Mouse (Mus musculus): ENCODE measurements around the gene Agmo. TPM values are rescaled to one million over a fixed set of nuclear protein-coding genes. Genes with fewer than 3 reads are reported as not detected.

Agmo gene
- polyA plus RNA-seq (2015; fragmentation: Nextera tagmentation; extraction: Ambion mirVana), result 13.2 and 13.9 TPM in 2 replicates

DNA sequence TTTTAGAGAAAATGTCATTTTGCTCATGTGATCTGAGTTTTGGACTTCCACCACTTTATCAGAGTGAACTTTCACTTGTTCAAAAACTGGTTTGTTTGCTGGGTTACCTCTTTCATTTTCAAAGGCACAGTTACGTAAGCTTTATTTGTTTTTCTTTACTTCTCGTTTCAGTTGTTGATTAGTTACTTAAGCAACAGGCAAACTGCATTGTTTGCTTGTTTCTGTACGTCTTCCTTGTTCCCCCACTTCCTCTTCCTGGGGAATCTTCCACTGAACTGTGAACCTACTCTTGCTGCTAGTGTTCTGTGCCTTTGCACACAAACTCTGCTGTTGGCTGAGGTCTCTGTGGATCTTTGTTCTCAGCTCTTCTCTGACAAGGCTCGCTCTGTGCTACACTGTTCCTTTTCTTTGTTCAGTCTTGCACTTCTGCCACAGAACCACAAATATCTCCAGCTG is at the start of gene Agmo:
Agmo (plus strand) TSS at position 76 of the 456 bp plus-strand sequence.
- WGBS (ENCODE audit: insufficient replicate concordance), result 27% methylated on average over 4 of the region's 4 CpGs
- no peaks in the 10 kb centered on the region for H3K27me3 ChIP-seq
- peak; percentile 75 for ATAC-seq (ENCODE audit: low read depth)
- H3K4me3 ChIP-seq (replicated peaks), result peak within 1 kb of the TSS; percentile 27
- no peaks in the 10 kb centered on the region for H3K4me1 ChIP-seq (replicated peaks)
- peak within 1 kb of the TSS; percentile 75 for H3K27ac ChIP-seq
- H3K4me2 ChIP-seq, result peak within 1 kb of the TSS; percentile 32
- H3K9ac ChIP-seq, result no peak within 1 kb of the TSS
- H3K36me3 ChIP-seq, result no peaks in the 10 kb centered on the region
- no peak for DNase-seq
- no peaks in the 10 kb centered on the region for H3K9me3 ChIP-seq (replicated peaks)

DNA sequence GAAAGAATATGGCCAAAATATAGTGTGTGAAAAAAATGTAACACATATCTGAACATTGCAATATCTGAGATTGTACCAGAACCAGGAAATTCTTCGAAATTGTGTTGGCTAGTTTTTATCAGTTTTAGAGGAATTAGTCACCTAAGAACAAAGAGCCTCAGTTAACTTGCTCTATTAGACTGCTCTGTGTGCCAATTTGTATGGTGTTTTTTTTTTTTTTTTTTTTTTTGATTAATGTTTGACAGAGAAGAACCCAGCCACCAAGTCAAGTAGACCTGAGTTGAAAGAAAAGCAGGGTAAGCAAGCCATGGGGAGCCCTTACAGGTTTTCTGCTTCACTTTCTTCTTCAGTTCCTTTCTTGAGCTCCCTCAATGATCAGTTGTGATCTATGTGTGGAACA is 10.3 kb upstream of the Agmo start:
- H3K9me3 ChIP-seq (replicated peaks), result no peaks in the 10 kb centered on the region
- H3K27me3 ChIP-seq, result no peaks in the 10 kb centered on the region
- no peak overlapping the region for H3K9ac ChIP-seq
- H3K4me1 ChIP-seq (replicated peaks), result no peaks in the 10 kb centered on the region
- H3K27ac ChIP-seq, result no peak overlapping the region
- H3K4me3 ChIP-seq (replicated peaks), result no peak overlapping the region
- ATAC-seq (ENCODE audit: low read depth) (no peak), DNase-seq (no peak)
- H3K36me3 ChIP-seq, result no peaks in the 10 kb centered on the region
- no peak overlapping the region for H3K4me2 ChIP-seq
- WGBS (ENCODE audit: insufficient replicate concordance), result 57% methylated on average over 1 of the region's 1 CpGs

DNA sequence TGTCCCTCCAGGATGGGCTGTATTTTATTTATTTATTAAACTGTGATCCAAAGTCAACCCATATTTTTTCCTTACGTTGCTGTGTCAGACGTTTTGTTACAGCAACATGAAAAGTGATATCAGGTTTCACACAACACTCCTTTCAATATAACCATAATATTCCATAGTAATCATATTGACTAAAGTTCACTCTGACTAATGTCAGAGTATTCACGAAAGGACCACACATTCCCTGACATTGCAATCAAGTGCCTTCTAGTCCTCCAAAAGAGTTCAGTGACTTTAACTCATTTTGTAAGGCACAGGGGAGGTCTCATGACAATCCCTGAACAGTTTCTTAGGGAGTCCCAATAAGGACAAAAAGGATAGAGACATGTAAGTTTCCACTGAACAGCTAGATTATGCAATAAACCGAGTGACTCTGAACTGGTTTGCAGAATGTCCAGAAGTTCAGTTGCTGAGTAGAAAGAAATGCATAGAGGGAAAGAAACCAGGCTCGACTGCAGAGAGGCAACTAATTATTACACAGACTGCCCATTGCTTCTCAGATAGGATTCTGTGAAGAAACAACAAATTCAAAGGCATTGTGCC is 371 bp upstream of the Agmo start:
- no peak overlapping the region for H3K4me3 ChIP-seq (replicated peaks)
- no peak overlapping the region for H3K4me2 ChIP-seq
- H3K4me1 ChIP-seq (replicated peaks), result no peaks in the 10 kb centered on the region
- H3K27me3 ChIP-seq, result no peaks in the 10 kb centered on the region
- H3K36me3 ChIP-seq, result no peaks in the 10 kb centered on the region
- ATAC-seq (ENCODE audit: low read depth), result peak; percentile 55
- no peak for DNase-seq
- H3K27ac ChIP-seq, result 0 out of 2 replicates have a peak overlapping the region, but pooled peaks have one; percentile 2
- H3K9ac ChIP-seq, result no peak overlapping the region
- H3K9me3 ChIP-seq (replicated peaks), result no peaks in the 10 kb centered on the region
- WGBS (ENCODE audit: insufficient replicate concordance), result 53% methylated on average over 5 of the region's 5 CpGs

DNA sequence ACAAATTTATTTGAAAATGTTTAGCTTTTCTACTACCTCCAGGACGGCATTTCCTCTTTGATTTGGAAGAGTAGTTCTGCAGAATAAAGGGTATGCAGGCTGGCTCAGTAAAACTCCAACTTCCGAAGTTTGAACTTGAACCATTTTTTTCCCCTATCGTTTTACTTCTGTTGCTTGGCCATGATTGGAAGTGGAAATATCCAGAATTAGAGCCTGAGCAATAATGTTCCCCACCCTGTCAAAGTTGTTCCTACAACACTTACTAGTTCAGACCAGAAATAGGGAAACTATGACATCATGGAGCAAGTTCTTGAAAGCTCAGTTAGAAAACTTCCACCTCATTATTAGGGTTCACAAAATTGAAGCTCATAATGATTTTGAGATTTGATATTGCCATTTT is 1.0 kb downstream of the Agmo start:
- Histone ChIP-seq H3K9me3 (replicated peaks) (no peaks in the 10 kb centered on the region), H3K9ac (no peak overlapping the region), H3K4me3 (replicated peaks) (peak overlapping the region; percentile 22; the same call in 1 of the 2 replicates), H3K36me3 (no peaks in the 10 kb centered on the region), H3K4me1 (replicated peaks) (no peaks in the 10 kb centered on the region), H3K27ac (no peak overlapping the region), H3K4me2 (0 out of 2 replicates have a peak overlapping the region, but pooled peaks have one; percentile 24), H3K27me3 (no peaks in the 10 kb centered on the region)
- no peak for ATAC-seq (ENCODE audit: low read depth)
- WGBS (ENCODE audit: insufficient replicate concordance), result 55% methylated on average over 3 of the region's 3 CpGs
- DNase-seq, result no peak

DNA sequence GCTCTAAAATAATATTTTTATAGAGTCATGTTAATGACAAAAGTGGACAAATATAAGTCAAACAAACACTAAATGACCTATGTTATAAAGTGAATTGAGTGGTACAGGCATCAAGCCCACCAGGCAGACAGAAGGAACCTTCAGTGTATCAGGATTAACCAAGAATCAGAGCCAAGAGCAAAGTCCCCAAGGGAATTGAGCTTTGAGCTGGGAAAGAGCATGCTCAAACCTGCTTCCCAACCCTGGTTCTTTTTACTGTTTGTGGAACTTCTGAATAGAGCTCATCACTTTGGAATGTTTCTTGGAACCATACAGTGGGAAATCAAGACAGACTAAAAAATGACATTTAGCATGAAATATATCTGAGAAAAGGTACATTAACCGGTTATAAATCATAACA is 3.4 kb downstream of the Agmo start:
- Histone ChIP-seq H3K9ac (no peak overlapping the region), H3K9me3 (replicated peaks) (no peaks in the 10 kb centered on the region), H3K4me2 (no peak overlapping the region), H3K27ac (no peak overlapping the region), H3K27me3 (no peaks in the 10 kb centered on the region), H3K4me3 (replicated peaks) (no peak overlapping the region), H3K4me1 (replicated peaks) (no peaks in the 10 kb centered on the region), H3K36me3 (no peaks in the 10 kb centered on the region)
- no peak for ATAC-seq (ENCODE audit: low read depth)
- WGBS (ENCODE audit: insufficient replicate concordance), result 64% methylated on average over 1 of the region's 1 CpGs
- DNase-seq, result no peak

DNA sequence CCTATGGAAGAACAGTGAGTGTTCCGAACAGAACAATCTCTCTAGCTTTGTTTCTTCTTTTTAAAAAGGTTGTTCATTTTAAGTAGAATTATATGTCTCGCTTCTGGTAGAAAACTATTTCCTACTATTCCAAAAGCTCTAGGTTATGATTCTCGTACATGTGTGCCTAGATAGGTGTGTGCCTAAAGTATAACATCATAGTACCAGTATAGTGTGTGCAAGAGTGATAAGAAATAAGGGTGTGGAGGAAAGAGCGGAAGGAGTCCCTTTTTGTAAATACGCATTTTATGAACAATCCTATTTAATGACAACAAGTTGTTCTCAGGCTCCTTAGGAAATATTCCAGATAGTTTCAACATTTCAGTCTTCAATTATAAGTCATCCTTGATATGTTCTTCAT is 10.2 kb downstream of the Agmo start:
- no peaks in the 10 kb centered on the region for H3K27me3 ChIP-seq
- no peaks in the 10 kb centered on the region for H3K9me3 ChIP-seq (replicated peaks)
- no peak overlapping the region for H3K4me3 ChIP-seq (replicated peaks)
- no peaks in the 10 kb centered on the region for H3K36me3 ChIP-seq
- no peaks in the 10 kb centered on the region for H3K4me1 ChIP-seq (replicated peaks)
- H3K9ac ChIP-seq, result no peak overlapping the region
- no peak for DNase-seq
- 63% methylated on average over 5 of the region's 5 CpGs for WGBS (ENCODE audit: insufficient replicate concordance)
- H3K4me2 ChIP-seq, result no peak overlapping the region
- no peak for ATAC-seq (ENCODE audit: low read depth)
- H3K27ac ChIP-seq, result no peak overlapping the region

DNA sequence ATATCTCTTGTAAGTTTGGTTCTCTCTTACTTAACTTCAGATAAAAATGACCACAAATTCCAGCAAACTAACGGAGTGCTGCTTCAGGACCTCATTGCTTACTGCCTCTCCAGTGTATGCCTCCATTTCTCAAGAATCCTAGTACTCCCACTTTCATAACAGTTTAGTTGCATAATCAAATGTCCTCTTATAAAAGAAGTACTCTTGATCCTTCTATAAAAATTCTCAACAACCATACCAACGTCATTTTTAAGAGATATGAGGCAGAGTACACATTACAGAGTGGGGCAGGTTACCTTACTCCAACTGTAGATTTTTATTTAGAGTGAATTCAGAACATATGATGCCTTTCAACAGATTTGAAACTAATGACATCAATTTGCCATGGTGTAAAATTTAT is 15.7 kb downstream of the Agmo start:
- Histone ChIP-seq H3K4me2 (no peak overlapping the region), H3K27ac (no peak overlapping the region), H3K9me3 (replicated peaks) (no peaks in the 10 kb centered on the region), H3K4me3 (replicated peaks) (no peak overlapping the region), H3K9ac (no peak overlapping the region), H3K4me1 (replicated peaks) (no peaks in the 10 kb centered on the region), H3K36me3 (no peaks in the 10 kb centered on the region), H3K27me3 (no peaks in the 10 kb centered on the region)
- DNase-seq, result no peak
- no peak for ATAC-seq (ENCODE audit: low read depth)
- WGBS (ENCODE audit: insufficient replicate concordance), result 49% methylated on average over 2 of the region's 2 CpGs

DNA sequence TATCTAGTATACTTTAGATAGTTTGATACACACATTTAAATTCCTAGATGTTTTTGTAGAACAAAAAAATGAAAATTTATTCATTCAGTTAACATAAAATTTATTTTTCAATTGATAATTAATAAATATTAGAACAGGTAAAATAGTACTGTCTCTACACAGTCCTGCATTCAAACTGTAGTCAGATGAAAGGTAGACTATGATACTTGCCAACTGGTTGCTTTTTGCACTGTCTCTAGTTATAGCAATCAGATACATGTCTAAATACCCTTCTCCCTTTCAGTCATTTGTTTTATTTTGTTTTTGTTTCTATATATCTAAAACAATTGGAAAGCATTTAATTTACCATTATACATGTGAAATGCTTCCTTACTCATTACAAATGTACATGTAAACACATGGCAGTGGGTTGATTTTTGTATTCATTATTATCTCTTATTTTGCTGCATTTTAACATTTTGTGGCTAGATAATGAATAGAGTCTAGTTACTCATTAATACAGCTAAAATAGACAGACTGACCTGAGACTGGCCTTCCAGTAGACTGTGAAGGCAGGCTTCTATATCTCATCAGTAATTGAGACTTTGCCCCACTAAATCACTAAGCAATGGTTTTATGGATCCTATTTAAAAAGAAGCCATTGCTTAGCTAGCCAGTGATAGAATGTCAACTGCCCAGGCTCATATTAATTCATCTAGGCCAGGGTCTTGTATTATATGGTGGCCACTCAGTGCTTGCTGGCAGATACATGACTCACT is 18.5 kb downstream of the Agmo start:
- no peaks in the 10 kb centered on the region for H3K4me1 ChIP-seq (replicated peaks)
- no peak overlapping the region for H3K4me3 ChIP-seq (replicated peaks)
- H3K27me3 ChIP-seq, result no peaks in the 10 kb centered on the region
- no peak for DNase-seq
- H3K9me3 ChIP-seq (replicated peaks), result no peaks in the 10 kb centered on the region
- no peak overlapping the region for H3K27ac ChIP-seq
- H3K9ac ChIP-seq, result no peak overlapping the region
- no peak for ATAC-seq (ENCODE audit: low read depth)
- H3K4me2 ChIP-seq, result no peak overlapping the region
- no peaks in the 10 kb centered on the region for H3K36me3 ChIP-seq

DNA sequence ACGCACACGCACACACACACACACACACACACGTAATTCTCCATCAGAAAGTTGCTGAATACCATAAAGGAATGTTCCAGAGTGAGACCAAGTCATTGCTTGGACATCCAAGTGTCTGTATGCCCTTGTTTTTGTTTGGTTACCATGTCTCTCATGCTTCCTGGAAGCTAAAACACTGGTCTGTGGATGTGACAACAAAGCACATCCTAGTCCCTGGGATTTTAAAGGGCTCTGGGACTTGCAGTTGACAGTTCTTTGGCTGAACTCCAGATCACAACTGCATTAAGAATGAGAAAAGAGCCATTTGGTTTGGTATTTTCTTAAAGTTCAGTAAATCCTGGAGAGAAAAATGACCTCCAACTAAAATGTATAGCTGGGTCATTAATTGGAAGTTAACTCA is 22.2 kb downstream of the Agmo start:
- Histone ChIP-seq H3K9ac (no peak overlapping the region), H3K9me3 (replicated peaks) (no peaks in the 10 kb centered on the region), H3K4me3 (replicated peaks) (no peak overlapping the region), H3K27me3 (no peaks in the 10 kb centered on the region), H3K27ac (no peak overlapping the region), H3K4me2 (no peak overlapping the region), H3K36me3 (no peaks in the 10 kb centered on the region), H3K4me1 (replicated peaks) (no peaks in the 10 kb centered on the region)
- 73% methylated on average over 3 of the region's 3 CpGs for WGBS (ENCODE audit: insufficient replicate concordance)
- DNase-seq (no peak), ATAC-seq (ENCODE audit: low read depth) (no peak)

DNA sequence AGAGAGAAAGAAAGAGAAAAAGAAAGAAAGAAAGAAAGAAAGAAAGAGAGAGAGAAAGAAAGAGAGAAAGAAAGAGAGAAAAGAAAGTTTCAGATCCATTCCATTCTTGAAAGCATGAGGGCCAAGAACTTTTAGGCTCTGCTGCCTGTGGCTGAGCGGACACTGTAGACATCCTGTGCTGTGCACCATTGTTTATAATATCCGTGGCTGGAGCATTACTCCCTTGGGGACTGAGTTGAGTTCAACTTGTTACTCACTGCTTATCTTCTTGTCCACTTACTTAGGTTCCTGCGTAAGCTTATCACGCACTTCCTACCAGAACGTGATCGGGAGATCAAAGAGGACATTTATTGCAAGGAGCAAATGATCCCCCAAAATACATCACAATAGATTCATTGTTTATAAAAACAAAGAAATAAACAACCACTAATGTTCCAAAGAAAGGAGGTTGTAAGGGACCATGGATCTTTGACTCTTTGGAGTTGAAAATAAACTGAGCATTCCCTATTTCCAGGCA is 27.3 kb downstream of the Agmo start:
- no peak for DNase-seq
- 33% methylated on average over 6 of the region's 6 CpGs for WGBS (ENCODE audit: insufficient replicate concordance)
- no peak for ATAC-seq (ENCODE audit: low read depth)

DNA sequence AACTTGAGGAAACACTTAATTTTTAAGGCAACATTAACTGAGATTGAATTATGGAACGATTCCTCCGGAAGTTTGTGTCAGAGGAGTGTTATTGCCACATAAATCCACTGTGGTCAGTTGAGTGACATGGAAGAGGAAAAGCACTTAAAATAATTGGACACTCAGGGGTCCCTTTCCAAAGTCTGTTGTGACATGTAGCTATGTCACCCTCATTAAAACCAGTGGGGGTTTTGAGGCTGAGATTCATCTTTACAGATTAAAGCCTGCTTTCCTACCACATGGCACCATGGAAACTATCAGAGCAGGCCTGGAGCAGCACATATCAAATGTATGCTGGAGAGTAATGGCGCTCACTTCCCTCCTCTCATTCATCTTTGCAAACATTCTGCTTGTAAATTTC is 31.2 kb downstream of the Agmo start:
- H3K9ac ChIP-seq, result no peak overlapping the region
- no peak overlapping the region for H3K4me2 ChIP-seq
- no peaks in the 10 kb centered on the region for H3K4me1 ChIP-seq (replicated peaks)
- ATAC-seq (ENCODE audit: low read depth) (no peak), DNase-seq (no peak)
- H3K4me3 ChIP-seq (replicated peaks), result no peak overlapping the region
- H3K36me3 ChIP-seq, result no peaks in the 10 kb centered on the region
- no peak overlapping the region for H3K27ac ChIP-seq
- WGBS (ENCODE audit: insufficient replicate concordance), result 41% methylated on average over 3 of the region's 3 CpGs
- no peaks in the 10 kb centered on the region for H3K9me3 ChIP-seq (replicated peaks)
- H3K27me3 ChIP-seq, result no peaks in the 10 kb centered on the region

More for the DNA sequence above, 27.3 kb downstream of the Agmo start:
- H3K4me3 ChIP-seq (replicated peaks), result no peak overlapping the region
- H3K36me3 ChIP-seq, result no peaks in the 10 kb centered on the region
- H3K9ac ChIP-seq, result no peak overlapping the region
- no peaks in the 10 kb centered on the region for H3K9me3 ChIP-seq (replicated peaks)
- H3K4me2 ChIP-seq, result no peak overlapping the region
- no peaks in the 10 kb centered on the region for H3K4me1 ChIP-seq (replicated peaks)
- no peaks in the 10 kb centered on the region for H3K27me3 ChIP-seq
- H3K27ac ChIP-seq, result no peak overlapping the region

All from liver, embryonic 13.5 days (tissue).